Mouse (Mus musculus) heart, postnatal 0 days (tissue): ENCODE measurements around the gene Erg.

Experiments used
- CTCF ChIP-seq: IDR thresholded peaks from 2 replicates; pipeline ENCODE4 v1.5.1; 2016; ENCODE audit warnings: antibody characterized with exemption, control low read depth, low read depth
- EP300 ChIP-seq: IDR thresholded peaks from 2 replicates; pipeline ENCODE4 v1.6.1; 2016; ENCODE audit warnings: antibody characterized with exemption, low read depth

GRCm38 (mm10) chr16:95601219-95601580, 14.8 kb upstream of the Erg start:
- TF ChIP-seq CTCF (no peak), EP300 (no peak)
